ENCODE assay signal across 9 mouse cellular contexts in the genomic region with DNA sequence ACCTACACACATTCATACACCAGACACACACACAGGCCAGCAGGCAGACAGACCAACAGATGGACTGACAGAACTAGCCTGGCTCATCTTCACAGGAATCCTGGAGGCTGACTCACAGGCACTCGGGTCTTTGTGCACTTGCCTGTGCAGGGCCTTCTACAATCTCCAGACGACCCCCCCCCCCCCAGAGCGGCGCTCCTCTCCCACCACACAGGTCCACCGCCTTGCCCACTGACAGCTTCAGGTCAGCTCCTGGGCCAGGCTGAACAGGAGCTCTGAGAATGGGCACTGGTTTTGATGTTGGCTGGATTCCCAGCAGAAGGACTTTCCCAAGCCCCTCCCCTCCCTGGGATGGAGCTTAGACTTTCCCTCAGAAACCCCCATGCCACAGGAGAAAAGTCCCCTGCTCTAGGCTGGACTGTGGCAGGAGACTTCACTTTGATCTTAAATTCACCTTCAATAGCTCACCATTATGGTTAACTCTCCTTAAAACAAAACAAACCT. TPM values are rescaled to one million over a fixed set of nuclear protein-coding genes. Genes with fewer than 3 reads are reported as not detected.
DNase-seq lines count a peak whose midpoint lies in the region; ATAC-seq and TF ChIP-seq lines count a peak whose summit lies in the region.
"Had no signal": no experiment of that assay in that cellular context is flagged by ENCODE, and none has a peak within 500 bp of the region (broad histone marks: within the 10 kb centered on the region; RNA-seq: fewer than 3 reads in every experiment).

No protein-coding gene starts in this region.

- peaks cover 21% of the 10 kb centered on the region for H3K36me3 ChIP-seq in limb, embryonic 13.5 days

- H3K27me3 ChIP-seq in limb, embryonic 13.5 days, result no peaks in the 10 kb centered on the region
- H3K27me3 ChIP-seq: embryonic facial prominence, embryonic 15.5 days had no signal

- H3K4me3 ChIP-seq in left cerebral cortex, adult 2 months, result 0 out of 2 replicates have a peak overlapping the region, but pooled peaks have one; percentile 6
- H3K4me3 ChIP-seq in limb, embryonic 13.5 days, result no peak overlapping the region
- H3K4me3 ChIP-seq: embryonic facial prominence, embryonic 15.5 days had no signal

- TF ChIP-seq POLR2A in brain, embryonic 14.5 days (IDR thresholded peaks at IDR 0.05; ENCODE audit: borderline replicate concordance, extremely low read depth, insufficient read depth, insufficient read length, poor library complexity, severe bottlenecking), result no peak

- no peak overlapping the region for H3K9ac ChIP-seq in limb, embryonic 13.5 days
- H3K9ac ChIP-seq: embryonic facial prominence, embryonic 15.5 days had no signal

- peaks cover 61% of the 10 kb centered on the region for H3K4me1 ChIP-seq in limb, embryonic 13.5 days

- intact Hi-C loops in left cerebral cortex, adult 2 months (cut with DNase I), result no loop called here
- intact Hi-C loops in left cerebral cortex, postnatal 10 days (cut with DNase I), result no loop called here

- peak overlapping the region; percentile 69 for H3K27ac ChIP-seq in left cerebral cortex, adult 2 months
- H3K27ac ChIP-seq in limb, embryonic 13.5 days, result peak overlapping the region; percentile 28; the same call in 1 of the 2 replicates
- H3K27ac ChIP-seq: embryonic facial prominence, embryonic 15.5 days had no signal

- DNase-seq in adrenal gland, adult 2 months, result peak; percentile 32
- DNase-seq in adrenal gland, postnatal 25 days, result no peak
- DNase-seq in left cerebral cortex, adult 2 months (ENCODE audit: extremely low spot score in 1 of 2, low spot score in 2 of 2), result no peak
- no peak for DNase-seq in left cerebral cortex, postnatal 10 days (ENCODE audit: extremely low spot score in 1 of 2, low spot score in 2 of 2)
- peak; percentile 62 for DNase-seq in brain, embryonic 14.5 days (ENCODE audit: low read depth)
- no peak for DNase-seq in yolk sac, embryonic 10.5 days (ENCODE audit: low spot score)
- DNase-seq in embryo, embryonic 10 days (ENCODE audit: low spot score), result no peak

- TF ChIP-seq CTCF in left cerebral cortex, adult 2 months (IDR thresholded peaks at IDR 0.05), result no peak
- TF ChIP-seq CTCF in brain, embryonic 14.5 days (IDR thresholded peaks at IDR 0.05; ENCODE audit: borderline replicate concordance, extremely low read depth, insufficient read depth, insufficient read length), result no peak

- no peak for ATAC-seq in limb, embryonic 13.5 days (ENCODE audit: low FRiP score, low read depth)

- H3K9me3 ChIP-seq in limb, embryonic 13.5 days, result no peaks in the 10 kb centered on the region
- H3K9me3 ChIP-seq: embryonic facial prominence, embryonic 15.5 days had no signal

- WGBS in limb, embryonic 13.5 days, result 45% methylated on average over 5 of the region's 5 CpGs

- H3K4me2 ChIP-seq in limb, embryonic 13.5 days (replicated peaks), result 0 out of 2 replicates have a peak overlapping the region, but pooled peaks have one; percentile 14

RNA-seq across cellular contexts. Expression of a gene that starts 6.8 kb away (rescaled TPM):
- 10 to 100 TPM; 18.7 to 26.5 TPM for total RNA-seq in adrenal gland, adult 2 months (2021)
- 45.6 and 51.3 TPM in 2 replicates for polyA plus RNA-seq in adrenal gland, adult 2 months (2012; rRNA removed)
- 12.5 and 13.0 TPM in 2 replicates for total RNA-seq in adrenal gland, postnatal 25 days (2021)
- 10 to 100 TPM; 28.7 to 31.3 TPM for total RNA-seq in left cerebral cortex, adult 2 months (2021)
- total RNA-seq in left cerebral cortex, postnatal 10 days (2021), result 1 to 10 TPM; 7.6 to 8.7 TPM
- 3.4 and 4.9 TPM in 2 replicates for polyA plus RNA-seq in brain, embryonic 14.5 days (2012; rRNA removed)
- 4.5 and 6.4 TPM in 2 replicates for polyA plus RNA-seq in limb, embryonic 13.5 days (2015; fragmentation: Nextera tagmentation; extraction: Ambion mirVana)

RNA-seq across cellular contexts. Expression of a gene that starts 40.2 kb away (rescaled TPM):
- total RNA-seq in adrenal gland, adult 2 months (2021), result under 1 TPM in 1 of 2 experiments, not detected in 1; 0.17 TPM
- 0.04 TPM in 2 replicates for polyA plus RNA-seq in adrenal gland, adult 2 months (2012; rRNA removed)
- 0.15 TPM in 1 of 2 replicates, not detected in the other for total RNA-seq in adrenal gland, postnatal 25 days (2021)
- total RNA-seq in left cerebral cortex, adult 2 months (2021), result under 1 TPM; 0.45 to 0.77 TPM
- 1 to 10 TPM; 1.1 TPM for total RNA-seq in left cerebral cortex, postnatal 10 days (2021)
- 1.1 and 2.1 TPM in 2 replicates for polyA plus RNA-seq in brain, embryonic 14.5 days (2012; rRNA removed)
- 0.18 and 0.20 TPM in 2 replicates for polyA plus RNA-seq in limb, embryonic 13.5 days (2015; fragmentation: Nextera tagmentation; extraction: Ambion mirVana)

RNA-seq across cellular contexts. Expression of a gene that starts 40.2 kb away (rescaled TPM):
- total RNA-seq in adrenal gland, adult 2 months (2021), result 10 to 100 TPM; 15.1 to 31.9 TPM
- polyA plus RNA-seq in adrenal gland, adult 2 months (2012; rRNA removed), result 26.6 and 30.5 TPM in 2 replicates
- total RNA-seq in adrenal gland, postnatal 25 days (2021), result 16.5 and 33.1 TPM in 2 replicates
- 10 to 100 TPM; 30.7 to 38.0 TPM for total RNA-seq in left cerebral cortex, adult 2 months (2021)
- total RNA-seq in left cerebral cortex, postnatal 10 days (2021), result 10 to 100 TPM; 26.1 to 26.2 TPM
- 22.5 and 23.2 TPM in 2 replicates for polyA plus RNA-seq in brain, embryonic 14.5 days (2012; rRNA removed)
- polyA plus RNA-seq in limb, embryonic 13.5 days (2015; fragmentation: Nextera tagmentation; extraction: Ambion mirVana), result 29.5 and 31.5 TPM in 2 replicates

RNA-seq across cellular contexts. Expression of a gene that starts 45.8 kb away (rescaled TPM):
- total RNA-seq in adrenal gland, adult 2 months (2021), result under 1 TPM; 0.37 to 0.48 TPM
- 0.03 and 0.04 TPM in 2 replicates for polyA plus RNA-seq in adrenal gland, adult 2 months (2012; rRNA removed)
- total RNA-seq in adrenal gland, postnatal 25 days (2021), result 0.12 TPM in 1 of 2 replicates, not detected in the other
- under 1 TPM; 0.14 to 0.20 TPM for total RNA-seq in left cerebral cortex, adult 2 months (2021)
- under 1 TPM in 1 of 2 experiments, not detected in 1; 0.11 TPM for total RNA-seq in left cerebral cortex, postnatal 10 days (2021)
- 0.01 TPM in 1 of 2 replicates, not detected in the other for polyA plus RNA-seq in brain, embryonic 14.5 days (2012; rRNA removed)
- polyA plus RNA-seq in limb, embryonic 13.5 days (2015; fragmentation: Nextera tagmentation; extraction: Ambion mirVana), result 0.70 and 1.0 TPM in 2 replicates

Comparison
In these comparisons a context has a peak if more than half of its experiments do, and no peak if none do; other contexts are left out.
1. DNase-seq: peak in adrenal gland, adult 2 months (single experiment) and brain, embryonic 14.5 days (single experiment); none in adrenal gland, postnatal 25 days (single experiment), left cerebral cortex, adult 2 months (0 of 2), left cerebral cortex, postnatal 10 days (0 of 2), yolk sac, embryonic 10.5 days (single experiment) and embryo, embryonic 10 days (single experiment).